Mouse (Mus musculus) naive thymus-derived CD4-positive, alpha-beta T cell, adult 2 months (primary cell): ENCODE data around the gene Grpr.

Source experiments
- DNase-seq: peaks from one replicate; pipeline ENCODE4 v3.0.0-alpha.2; 2011; ENCODE audit warnings: low read depth

The Grpr gene

GRCm38 (mm10) chrX:163549666-163550065 lies at the start of gene Grpr:
TSS of gene Grpr (minus strand) at chrX:163549677.
- peak; percentile 34 for DNase-seq

GRCm38 (mm10) chrX:163560521-163560920 lies 11.0 kb upstream of the Grpr start:
- no peak for DNase-seq

GRCm38 (mm10) chrX:163547042-163547441 lies 2.4 kb downstream of the Grpr start:
- DNase-seq: no peak

DNA sequence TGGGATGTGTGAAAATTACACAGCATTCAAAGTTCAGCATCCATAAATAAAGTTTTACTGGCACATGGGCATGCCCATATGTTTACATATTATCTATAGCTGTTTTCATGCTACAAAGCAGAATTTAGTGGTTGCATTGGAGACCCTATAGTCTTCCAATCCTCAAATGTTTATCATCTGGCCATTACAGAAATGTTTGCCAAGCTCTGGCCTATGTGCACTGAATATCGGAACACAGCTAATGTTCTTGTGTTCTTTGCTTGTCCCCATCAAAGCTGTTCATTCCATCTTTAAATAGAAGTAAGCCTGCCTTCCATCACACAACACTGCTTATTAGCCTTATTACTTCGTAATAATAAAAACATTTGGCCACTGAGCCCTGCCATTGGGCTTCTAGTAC lies 16.6 kb downstream of the Grpr start:
- no peak for DNase-seq

- DNase-seq: no peak
Measured at GRCm38 (mm10) chrX:163518963-163519541, 30.4 kb downstream of the Grpr start.

GRCm38 (mm10) chrX:163511766-163512165 lies 37.7 kb downstream of the Grpr start:
- DNase-seq: no peak

DNA sequence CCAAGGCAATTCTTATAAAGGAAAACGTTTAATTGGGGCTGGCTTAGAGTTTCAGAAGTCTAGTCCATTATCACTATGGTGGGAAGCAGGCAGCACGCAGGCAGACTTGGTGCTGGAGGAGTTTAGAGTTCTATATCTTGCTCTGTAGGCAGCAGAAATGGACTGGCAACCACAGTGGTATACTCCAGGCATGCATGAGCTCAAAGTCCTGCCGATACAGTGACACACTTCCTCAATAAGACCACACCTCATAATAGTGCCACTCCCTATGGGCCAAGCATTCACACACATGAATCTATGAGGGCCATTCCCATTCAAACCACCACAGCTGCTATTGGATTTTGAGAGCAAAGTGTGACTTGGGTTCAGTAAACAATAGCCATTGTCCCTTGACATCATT lies 47.4 kb downstream of the Grpr start:
- DNase-seq: no peak
